Mouse (Mus musculus): ENCODE results near the gene Fcgr3.
"Not testable (repeated sequence)": the region's sequence is repeated elsewhere in the genome, so short reads cannot be mapped to it uniquely, and the experiment has no call there.

- TF ChIP-seq CTCF (conservative IDR thresholded peaks at IDR 0.05; ENCODE audit: low read length); NANOG (IDR thresholded peaks at IDR 0.05; ENCODE audit: borderline replicate concordance, low read length); POU5F1 (IDR thresholded peaks at IDR 0.05; ENCODE audit: borderline replicate concordance, low read length): not testable (repeated sequence)
Measured at GRCm38 (mm10) chr1:171063569-171064490, 905 bp downstream of the Fcgr3 start.

All from E14TG2a.4 (cell line).